Mouse (Mus musculus) stomach, postnatal 0 days (tissue): ENCODE results near the gene Ankrd7.
"Not testable (repeated sequence)": the region's sequence is repeated elsewhere in the genome, so short reads cannot be mapped to it uniquely, and the experiment has no call there.

Experiments used
- CTCF ChIP-seq: IDR thresholded peaks from 2 replicates; pipeline ENCODE4 v1.5.1; 2016; ENCODE audit warnings: antibody characterized with exemption, low read depth, mild to moderate bottlenecking, moderate library complexity
- EP300 ChIP-seq: optimal IDR thresholded peaks from 2 replicates; pipeline ENCODE3; 2016; ENCODE audit warnings: antibody characterized with exemption

DNA sequence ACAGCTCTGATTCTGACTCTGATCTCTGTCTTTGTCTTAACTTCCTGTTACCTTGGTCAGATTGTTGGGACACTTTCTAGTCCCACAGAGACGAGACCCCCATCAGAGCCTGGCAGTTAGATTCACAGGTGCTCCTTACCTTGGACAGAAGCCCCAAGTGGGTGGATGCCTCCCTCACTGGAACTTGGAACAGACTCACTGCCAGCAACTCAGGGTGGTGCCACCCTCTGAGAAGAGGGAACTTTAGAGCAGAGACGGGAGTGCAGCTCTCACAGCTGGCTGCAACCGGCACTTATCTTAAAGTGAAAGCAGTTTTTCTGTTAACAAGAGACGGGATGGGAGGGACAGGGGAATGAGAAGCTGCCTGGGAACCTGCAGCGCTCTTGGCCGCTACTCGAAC, 20.5 kb upstream of the Ankrd7 start:
- not testable (repeated sequence) for TF ChIP-seq CTCF, EP300
